Mouse (Mus musculus) megakaryocyte, embryonic 14.5 days (primary cell): ENCODE data around the gene Ttll11.

Experiments
- FLI1 ChIP-seq: IDR thresholded peaks from 2 replicates; pipeline ENCODE4 v1.6.1; 2012; ENCODE audit warnings: low read length, inconsistent platforms, mixed read lengths
- GATA1 ChIP-seq: IDR thresholded peaks from 3 replicates; pipeline ENCODE4 v1.6.1; 2012; ENCODE audit warnings: mixed read lengths, low read length, inconsistent platforms, borderline replicate concordance

DNA sequence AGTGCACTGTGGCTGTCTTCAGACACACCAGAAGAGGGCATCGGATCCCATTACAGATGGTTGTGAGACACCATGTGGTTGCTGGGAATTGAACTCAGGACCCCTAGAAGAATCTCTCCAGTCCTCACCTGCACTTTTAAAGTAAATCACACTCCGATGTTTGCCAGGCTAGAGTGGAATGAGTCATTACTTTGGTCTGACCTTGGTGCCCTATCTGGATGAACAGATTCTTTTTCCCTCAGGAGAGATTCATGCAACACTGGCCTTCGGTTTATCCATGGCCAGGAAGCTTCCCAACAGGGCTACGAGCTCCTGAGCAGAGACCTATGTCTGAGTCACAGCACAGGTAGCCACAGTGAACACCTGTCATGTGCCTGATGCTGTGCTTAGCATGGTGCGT lies 18.7 kb upstream of the Ttll11 start:
- no peak for TF ChIP-seq GATA1
- no peak for TF ChIP-seq FLI1
